Mouse (Mus musculus) ES-Bruce4 (cell line): ENCODE results near the gene Stk4.

Experiments
- CTCF ChIP-seq: IDR thresholded peaks from one replicate; pipeline ENCODE4 v1.8.1; 2011; ENCODE audit warnings: low read depth, low read length
- EP300 ChIP-seq: IDR thresholded peaks from 2 replicates; pipeline ENCODE4 v1.6.1; 2011; ENCODE audit warnings: low read depth, low read length; ENCODE audit not compliant: insufficient read depth

DNA sequence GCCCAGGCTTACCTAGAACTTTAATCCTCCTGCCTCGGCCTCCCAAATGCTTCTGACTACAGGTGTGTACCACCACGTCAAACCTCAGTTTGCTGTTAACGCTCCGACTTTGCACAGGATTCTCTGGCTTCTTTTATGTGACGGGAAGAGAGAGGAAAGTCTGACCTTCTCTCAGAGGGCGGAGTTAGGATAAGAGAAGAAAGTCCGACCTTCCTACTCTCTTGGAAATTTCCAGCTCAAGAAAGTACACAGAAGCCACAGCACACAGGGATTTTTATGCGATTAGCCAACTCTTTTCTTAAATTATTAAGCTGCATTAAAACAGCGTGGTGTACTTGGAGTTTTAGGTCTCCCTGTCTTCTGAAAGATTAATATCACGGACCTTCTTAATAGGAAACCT lies 74.4 kb downstream of the Stk4 start:
- TF ChIP-seq EP300 (no peak), CTCF (no peak)
